Mouse (Mus musculus): ENCODE measurements around the gene Stk32b.

Gene Stk32b

DNA sequence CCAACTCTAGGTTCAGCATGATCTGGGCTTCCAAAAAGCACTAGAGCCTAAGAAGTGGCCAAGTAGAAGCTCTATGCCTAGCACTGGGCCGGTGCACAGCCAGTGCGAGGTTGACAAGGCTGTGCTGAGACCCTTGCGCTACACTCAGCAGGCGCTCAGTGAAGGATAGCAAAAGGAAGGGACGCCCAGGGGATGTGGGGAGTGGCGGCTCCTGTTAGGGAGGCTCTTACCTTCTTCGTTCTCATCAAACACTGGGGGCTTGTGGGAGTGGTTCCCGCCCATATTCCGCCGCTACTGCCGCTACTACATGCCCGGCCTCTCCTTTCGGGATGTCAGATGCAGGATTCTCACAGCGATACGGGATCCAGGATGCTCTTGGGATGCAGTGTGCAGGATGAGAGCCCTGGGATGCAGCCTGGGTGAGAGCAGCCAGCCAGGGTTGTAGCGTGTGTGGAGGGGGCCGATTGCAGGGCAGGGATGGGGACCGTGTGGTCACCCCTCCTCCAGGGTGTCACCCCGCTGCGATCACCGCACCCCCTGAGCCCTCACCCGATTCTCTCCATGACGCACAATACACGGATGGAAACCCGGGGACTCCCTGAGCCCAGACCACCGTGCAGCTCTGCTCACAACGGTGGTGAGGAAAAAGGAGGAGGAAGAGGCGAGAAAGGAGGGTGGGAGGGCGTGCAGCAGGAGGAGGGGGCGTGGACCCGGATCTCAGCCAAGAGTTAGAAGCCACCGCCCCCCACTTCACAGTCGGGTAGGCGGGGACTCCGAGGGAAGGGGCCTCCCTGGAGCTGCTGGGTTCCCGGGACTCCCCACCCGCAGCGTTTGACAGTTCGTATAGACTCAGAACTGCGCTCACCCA lies at the start of gene Stk32b:
TSS of gene Stk32b (minus strand) at position 667 of the 868 bp plus-strand sequence.
- DNase-seq (ENCODE audit: low read depth, low spot score), result peak; percentile 49

DNA sequence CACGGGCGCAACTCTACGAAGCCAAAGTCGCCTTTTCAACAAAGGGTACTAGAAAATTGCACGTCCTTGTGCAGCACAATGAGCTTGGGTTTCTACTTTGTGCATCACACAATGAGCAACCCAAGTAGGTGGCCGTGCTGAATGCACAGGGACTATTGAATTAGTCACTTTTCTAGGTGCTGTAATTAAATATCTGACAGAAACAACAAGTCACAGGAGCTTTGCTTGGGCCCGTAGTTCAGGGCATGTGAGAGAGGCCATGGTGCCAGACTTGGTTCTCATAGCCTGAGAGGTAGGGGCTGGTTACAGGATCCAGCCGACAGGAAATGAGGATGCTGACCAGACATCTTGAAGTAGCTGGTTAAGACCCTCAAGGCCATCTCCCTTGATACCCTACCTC lies 48.9 kb upstream of the Stk32b start:
- DNase-seq (ENCODE audit: low read depth, low spot score), result no peak

DNA sequence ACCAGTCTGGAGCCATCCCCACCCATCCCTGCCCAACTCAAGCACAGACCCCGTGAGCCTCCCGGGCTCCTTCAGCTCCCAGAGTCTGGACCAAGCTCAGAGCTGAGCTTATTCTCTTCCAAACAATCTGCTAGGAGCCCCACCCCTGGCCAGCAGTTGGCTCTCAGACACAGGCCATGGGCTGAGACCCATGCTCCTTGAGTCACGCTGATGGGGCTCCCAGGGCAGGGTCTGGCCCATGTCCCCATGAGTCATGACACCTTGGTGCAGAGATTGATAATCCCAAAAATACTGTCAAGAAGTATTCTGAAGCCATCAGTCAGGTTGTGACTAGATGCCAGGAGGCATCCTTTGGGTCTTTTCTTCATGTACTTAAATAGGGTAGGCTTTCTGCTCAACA lies 45.1 kb upstream of the Stk32b start:
- DNase-seq (ENCODE audit: low read depth, low spot score), result no peak

DNA sequence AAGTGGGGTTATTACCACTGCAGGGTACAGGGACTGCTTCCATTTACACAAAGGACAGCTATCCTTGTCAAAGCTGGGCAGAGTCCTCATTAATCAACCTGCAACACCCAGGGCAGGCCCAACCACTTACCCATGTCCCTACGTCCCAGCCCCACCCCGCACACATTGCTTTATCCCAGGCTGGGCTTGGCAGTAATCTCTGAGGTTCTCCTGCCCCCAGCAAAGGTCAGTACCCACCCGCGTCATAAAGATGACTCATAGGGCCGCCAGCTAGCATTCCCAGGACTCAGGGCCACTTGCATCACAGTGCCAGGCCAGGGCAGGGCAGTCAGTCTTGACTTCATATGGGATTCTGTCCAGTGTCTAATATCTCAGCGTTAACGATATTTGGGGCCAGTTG lies 36.4 kb upstream of the Stk32b start:
- DNase-seq (ENCODE audit: low read depth, low spot score), result no peak

DNA sequence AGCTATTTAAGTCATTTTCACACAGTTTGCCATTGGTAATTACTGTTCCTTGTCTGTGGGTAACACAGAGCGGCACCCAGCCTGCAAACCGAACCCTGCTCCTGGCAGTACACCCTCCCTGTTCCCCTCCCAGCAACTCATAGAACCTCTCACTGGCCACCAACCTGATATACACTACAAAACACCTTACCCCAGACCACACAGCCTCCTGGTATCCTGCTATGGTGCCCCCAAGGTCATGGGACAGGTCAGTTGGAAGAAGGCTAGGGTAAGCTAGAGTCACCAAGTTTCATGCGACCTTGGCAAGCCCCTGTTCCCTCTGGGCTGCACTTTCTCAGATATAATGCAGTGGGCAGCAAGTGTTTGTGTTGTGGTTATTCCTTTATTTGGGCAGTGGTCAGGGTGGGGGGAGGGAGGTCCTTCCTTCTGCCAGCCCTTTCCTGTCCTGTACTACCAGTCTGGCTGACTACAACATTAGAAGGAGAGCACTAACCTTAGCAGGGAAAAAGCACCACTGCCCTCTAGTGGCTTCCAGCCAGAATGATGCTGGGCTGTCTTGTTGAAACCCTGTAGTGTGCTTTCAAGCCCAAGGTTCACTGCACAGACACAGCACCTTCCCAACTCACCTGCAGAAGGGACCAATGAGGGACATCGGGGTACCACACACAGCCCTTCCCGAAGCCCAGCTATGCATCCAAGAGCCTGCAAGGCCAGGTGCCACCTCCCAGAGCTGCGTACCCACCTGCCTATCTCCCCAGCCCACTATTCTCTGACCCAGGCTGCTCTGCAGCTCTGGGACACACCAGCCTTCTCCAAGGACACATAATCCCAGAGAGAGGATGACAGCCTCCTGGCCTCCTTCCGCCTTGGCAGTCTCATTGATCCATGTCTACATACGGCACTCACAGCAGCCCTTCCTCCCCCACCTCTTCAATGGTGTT lies 35.3 kb upstream of the Stk32b start:
- DNase-seq (ENCODE audit: low read depth, low spot score), result peak; percentile 80

DNA sequence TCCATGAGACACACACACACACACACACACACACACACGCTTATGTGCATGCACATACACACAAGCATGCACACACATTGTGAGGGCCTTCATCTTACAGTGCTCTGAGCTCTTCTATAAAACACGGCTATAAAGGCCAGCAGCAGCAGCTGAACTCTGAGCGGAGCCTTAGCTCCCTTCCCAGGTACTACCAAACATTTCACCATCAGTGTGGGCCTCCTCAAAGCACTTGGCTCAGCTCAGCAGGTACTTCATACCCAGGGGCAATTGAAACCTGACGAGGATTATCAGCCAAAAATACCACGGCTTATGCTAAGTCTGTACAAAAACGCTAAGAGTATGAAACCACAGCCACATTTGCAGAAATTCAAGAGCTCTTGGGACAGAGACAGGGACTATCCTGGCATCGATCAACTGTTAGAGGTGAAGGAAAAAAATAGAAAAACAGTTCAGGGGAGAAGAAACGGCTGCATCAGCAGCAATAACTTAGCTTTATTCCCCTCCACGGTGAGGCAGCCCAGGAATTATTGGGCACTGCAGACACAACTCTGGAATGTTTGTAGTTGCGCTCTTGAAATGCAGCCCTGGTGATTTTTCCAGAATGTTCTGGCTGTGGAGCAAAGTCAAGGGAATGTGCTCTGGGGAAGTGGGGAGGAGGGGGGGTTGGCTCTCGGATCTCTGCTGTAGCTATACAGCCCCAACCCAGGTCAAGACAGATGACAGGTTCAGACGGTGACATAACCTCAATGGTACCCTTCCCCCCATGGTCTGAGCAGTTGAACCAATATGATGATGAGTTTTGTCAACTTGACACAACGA lies 27.1 kb upstream of the Stk32b start:
- DNase-seq (ENCODE audit: low read depth, low spot score), result no peak

DNA sequence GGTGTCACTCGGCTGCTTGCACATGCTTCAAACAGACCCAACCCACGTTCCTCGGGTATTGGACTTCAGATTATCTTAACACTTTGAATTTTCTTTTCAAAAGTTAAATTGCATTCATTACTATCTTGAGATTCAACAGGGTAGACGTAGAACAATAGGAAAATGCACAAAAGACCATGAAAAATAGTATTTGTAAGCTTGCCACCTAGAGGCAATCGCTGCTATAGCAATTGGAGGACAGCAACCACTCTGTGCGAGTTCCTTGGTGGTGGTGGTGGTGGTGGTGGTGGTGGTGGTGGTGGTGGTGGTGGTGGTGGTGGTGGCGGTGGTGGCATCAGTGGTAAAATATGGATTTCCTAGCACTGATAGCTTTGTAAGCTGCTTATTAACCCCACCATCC lies 19.2 kb upstream of the Stk32b start:
- DNase-seq (ENCODE audit: low read depth, low spot score), result no peak

DNA sequence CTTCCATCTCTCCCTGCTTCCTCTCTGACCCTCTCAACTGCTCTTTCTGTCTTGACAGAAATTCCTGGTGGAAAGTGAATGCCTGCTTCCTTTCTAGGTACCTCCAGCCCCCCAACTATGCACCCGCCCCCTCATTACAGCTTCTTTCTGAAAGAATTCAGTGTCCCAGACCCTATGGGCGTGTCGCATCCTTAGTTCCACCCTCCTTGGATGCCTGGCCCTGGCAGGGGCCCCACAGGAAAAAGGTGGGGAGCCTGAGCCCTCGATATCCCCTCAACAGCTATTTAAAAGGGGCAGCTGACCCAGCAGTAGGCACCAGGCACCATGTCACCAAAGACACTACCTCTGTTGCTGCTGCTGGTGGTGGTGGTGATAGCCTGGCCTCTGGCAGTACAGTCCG lies 18.3 kb upstream of the Stk32b start, which contains the start of gene Cytl1:
TSS of gene Cytl1 (plus strand) at position 296 of the 400 bp plus-strand sequence.
- no peak for DNase-seq (ENCODE audit: low read depth, low spot score)

DNA sequence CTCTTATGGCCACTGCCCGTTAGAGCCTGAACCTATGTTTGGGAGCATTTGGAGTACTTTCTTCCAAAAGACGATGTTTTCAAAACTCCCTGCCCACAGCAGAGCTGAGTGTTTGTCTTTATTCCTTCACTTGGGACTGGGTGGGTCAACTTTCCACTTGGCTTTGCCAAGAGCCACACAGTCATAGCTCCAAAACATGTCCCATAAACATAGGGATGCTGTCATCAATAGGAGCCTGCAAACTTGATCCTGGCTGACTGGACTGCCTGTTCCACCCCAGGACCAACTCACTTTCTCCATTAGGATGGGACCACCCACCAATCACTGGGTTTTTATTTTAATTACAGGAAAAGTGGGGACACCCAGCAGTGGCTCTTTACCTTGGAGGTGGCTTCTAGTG lies 13.8 kb upstream of the Stk32b start:
- DNase-seq (ENCODE audit: low read depth, low spot score), result no peak

DNA sequence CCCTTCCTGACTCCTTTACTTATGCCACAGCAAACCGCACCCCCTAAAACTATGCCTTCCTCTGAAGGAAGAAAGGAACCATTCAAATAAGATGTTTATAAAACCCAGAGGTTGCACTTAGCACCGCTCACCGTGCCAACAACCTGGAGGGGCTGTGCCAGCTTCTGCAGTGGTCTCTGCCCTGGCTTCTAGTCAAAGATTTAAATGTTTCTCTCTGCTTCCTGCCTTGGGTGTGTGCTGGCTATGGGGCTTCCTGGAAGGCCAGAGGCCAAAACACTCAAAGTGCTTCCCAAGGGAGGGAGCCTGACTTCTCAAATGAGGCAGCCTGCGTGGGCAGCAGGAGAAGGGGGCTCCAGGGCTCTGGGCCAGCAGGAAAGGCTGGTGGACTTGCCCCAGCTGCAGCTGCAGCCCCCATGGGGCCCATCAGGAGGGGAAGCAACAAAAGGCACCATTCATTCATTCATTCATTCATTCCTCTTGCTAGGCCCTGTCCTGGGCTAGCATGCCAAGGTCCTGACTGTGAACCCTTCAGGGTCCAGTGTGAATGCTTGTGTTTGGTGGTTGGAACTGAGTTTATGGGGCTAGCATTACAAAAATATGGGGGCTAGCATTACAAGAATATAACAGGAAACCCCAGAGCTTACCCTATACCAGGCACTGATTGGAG lies 8.4 kb upstream of the Stk32b start:
- no peak for DNase-seq (ENCODE audit: low read depth, low spot score)

DNA sequence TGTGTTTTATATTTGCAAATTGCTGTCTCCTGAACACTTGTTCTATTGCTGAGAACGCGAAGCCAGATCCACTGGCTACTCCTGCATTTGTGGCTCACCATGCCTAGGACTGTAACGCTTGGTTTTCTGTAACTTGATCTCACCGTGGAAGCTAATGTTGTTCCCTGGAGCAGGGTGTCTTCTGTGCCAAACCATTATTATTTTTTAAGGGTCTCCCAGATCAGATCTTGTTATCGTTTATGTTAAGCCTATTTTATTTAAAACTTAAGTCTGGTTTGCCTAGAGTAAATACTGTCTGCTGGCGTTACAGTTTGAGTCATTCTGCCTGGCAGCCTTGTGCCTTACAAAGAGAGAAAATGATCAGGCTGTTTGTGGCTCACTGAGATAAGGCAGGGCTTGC lies 3.7 kb upstream of the Stk32b start:
- no peak for DNase-seq (ENCODE audit: low read depth, low spot score)

DNA sequence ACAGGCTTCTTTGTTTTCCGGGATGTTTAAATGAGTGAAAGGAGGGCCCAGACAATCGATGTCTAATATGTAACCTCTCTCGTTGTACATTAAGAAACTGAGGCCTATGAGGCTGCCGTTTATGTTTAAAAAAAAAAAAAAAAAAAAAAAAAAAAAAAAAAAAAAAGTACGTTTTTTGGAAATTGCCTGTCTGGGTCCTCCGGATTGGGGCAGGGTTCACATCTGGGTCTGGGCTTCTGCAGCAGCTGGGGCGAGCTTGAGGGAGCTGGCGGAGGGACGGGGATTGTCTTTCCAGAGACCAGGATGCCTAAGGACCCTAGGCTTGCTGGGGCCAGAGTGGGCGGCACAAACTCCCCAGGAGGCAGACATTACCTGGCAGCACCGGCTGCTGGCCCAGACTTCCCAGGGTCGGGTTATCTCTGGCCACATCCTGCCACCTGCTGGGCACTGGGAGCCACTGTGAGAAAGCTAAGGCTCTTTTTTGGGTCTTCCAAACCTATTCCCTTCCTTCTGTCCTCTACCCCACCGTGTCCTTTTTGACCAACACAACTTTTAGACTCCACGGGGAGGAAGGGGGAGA lies 503 bp upstream of the Stk32b start:
- peak; percentile 52 for DNase-seq (ENCODE audit: low read depth, low spot score)

DNA sequence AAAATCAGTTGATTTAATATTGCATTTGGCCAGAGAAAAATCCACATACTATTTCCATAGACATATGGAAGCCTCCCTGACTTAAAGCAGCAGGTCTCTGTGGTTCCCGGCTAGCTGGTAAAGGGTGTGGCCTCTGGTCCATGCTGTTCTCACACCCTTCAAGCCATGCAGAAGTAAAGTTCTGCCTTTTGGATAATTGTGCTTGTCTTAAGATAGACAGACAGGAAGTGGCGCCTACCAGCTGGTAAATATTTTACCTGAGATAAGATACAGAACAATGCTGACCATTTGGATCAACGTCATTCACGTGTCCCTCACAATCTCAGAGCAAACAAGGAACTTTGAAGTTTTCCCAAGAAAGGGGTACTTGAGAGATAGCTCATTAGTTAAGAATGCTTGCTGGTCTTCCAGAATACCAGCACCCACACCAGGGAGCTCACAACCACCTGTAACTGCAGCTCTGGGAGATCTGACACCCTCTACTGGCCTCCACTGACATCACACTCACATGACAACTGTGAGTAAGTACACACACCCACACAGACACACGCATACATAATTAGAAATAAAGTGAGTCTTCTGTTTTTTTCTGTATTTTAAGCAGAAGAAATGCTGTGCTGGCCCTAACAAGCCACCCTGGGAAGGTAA lies 7.6 kb downstream of the Stk32b start:
- DNase-seq (ENCODE audit: low read depth, low spot score), result no peak

DNA sequence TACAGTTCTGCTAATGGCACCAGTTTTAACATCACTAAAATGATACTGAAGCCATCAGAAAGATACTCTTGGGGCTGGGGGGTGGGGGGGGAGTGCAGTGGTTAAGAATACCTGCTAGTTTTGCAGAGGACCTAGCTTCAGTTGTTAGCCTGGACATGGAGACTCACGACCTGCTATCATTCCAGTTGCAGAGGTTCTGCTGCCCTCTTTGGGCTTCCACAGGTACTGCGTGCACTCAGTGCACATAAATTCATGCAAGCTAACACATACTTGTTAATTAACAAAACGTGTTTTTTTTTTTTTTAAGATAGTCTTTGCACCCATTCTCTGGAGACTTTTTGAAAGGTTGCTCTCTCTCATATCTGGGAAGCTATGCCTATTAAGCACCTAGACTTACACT lies 8.8 kb downstream of the Stk32b start:
- no peak for DNase-seq (ENCODE audit: low read depth, low spot score)

DNA sequence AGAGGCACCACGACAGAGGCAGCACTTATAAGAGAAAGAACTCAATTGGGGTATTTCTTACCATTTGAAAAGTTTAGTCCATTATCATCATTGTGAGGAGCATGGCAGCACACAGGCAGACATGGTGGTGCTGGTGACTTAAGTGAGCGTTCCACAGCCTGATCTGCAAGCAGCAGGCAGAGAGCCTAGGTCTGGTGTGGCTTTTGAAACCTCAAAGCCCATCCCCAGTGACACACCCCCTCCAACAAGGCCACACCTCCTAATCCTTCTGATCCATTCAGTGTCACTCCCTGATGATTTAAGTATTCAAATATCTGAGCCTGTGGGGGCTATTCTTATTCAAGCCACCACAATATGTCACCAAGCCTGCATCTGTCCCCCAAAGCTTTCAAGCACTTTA lies 12.0 kb downstream of the Stk32b start:
- DNase-seq (ENCODE audit: low read depth, low spot score), result no peak

DNA sequence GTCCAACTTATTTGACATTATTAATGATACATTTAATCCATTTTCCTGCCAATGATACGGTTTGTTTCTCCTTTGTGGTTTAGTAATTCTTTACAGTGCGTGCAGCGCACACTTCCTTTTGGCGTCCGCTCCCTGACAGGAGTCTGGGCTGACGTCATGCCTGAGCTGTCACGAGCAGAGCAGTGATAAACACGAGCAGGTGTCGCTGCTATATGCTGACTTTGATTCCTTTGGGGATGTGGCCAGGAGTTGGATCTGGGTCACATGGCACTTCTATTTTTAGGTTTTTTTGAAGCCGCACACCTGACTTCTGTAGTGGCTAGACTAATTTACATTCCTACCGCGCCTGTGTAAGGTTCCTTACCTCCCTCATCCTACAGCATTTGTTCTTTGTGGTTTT lies 17.2 kb downstream of the Stk32b start:
- peak; percentile 27 for DNase-seq (ENCODE audit: low read depth, low spot score)

DNA sequence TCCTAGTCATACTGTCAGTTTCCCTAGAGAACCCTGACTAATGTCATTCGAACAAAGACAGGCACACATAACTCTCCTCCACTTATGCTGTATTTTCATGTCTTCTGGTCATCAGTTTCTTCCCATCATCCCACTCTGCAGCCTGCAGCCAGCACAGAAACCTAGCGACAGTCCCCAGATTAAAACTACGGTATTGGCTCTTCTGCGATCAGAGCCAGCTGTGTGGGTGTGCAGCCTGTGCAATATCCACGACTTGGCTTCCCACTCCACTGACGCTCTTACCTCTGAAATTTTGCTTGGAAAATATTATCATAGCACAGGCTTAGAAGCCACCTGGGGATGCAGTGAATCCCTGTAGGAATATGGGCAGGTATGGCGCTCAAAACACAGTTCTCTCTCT lies 19.7 kb downstream of the Stk32b start:
- DNase-seq (ENCODE audit: low read depth, low spot score), result no peak

DNA sequence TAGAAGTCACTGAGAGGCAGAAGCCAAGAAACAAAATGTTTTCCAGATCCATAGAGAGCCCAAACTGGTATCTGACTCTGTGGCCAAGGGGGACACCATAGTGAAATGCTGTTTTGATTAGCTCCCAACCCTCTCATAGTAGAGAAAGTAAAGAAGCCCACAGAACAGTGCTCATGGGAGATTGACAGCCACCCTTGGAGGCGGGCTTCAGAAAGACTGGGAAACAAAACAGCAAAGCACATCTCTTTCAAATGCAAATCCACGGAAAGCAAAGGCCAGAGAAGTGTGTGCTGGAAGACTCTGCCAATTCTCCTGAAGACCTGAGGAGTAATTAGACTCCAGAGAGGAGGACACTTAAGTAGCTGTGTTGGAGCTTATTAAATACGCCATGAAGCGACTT lies 21.2 kb downstream of the Stk32b start:
- no peak for DNase-seq (ENCODE audit: low read depth, low spot score)

DNA sequence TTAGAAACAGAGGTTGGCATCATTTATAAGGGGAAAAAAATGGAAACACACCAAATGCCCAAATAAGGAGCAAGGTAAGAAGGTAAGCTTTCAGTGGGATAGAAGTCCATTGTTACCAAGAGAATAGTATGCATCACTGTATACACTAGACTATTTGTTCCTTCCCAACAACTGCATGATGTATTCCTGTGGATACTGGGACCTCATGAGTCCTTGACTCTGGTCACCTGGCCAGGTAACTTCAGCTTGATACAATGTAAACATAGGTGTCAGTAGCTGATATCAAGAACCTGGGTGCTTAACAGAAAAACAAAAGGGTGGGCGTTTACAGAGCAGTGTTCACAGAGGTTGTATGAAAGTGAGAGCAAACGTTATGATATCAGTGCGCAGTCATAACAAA lies 24.2 kb downstream of the Stk32b start:
- DNase-seq (ENCODE audit: low read depth, low spot score), result no peak

DNA sequence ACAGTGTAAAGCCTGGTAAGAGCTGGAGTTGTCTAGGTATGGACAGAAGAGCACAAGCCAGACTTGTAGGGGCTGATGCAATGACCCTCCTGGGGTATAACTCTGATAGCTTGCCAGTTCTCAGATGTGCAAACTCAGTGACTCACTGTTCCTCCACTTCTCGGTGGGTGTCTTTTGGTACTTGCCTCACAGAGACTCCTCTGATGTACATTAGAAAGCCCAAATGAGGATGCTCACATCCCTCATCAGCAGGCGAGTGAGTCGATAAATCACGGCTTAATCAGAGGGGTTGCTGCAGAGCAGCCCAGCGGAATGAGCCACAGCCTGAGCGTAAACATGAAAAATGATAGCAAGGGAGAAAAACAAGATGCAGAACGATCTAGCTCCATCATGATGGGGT lies 46.2 kb downstream of the Stk32b start:
- DNase-seq (ENCODE audit: low read depth, low spot score), result no peak

All from forelimb bud, embryonic 11.5 days (tissue).